Mouse (Mus musculus) CD4-positive, CD25-positive, alpha-beta regulatory T cell (primary cell): Measurements from ENCODE around the gene Nme8. TPM values are rescaled to one million over a fixed set of nuclear protein-coding genes. Genes with fewer than 3 reads are reported as not detected.

Source experiments
- polyA plus RNA-seq: library from polyadenylated mRNA; unstranded; fragments of 100-300 nt; shearing (Covaris generic); gene quantifications from one replicate; pipeline ENCODE4 v1.2.1, GENCODE M21; 2017

Nme8 gene
- polyA plus RNA-seq: not detected

GRCm38 (mm10) chr13:19697790-19698189 is at the start of gene Nme8:
Nme8 (minus strand) TSS chr13:19697794.

GRCm38 (mm10) chr13:19622573-19623227 is 74.9 kb downstream of the Nme8 start, which contains the start of gene Sfrp4:
Sfrp4 (plus strand) TSS chr13:19623104.

DNA sequence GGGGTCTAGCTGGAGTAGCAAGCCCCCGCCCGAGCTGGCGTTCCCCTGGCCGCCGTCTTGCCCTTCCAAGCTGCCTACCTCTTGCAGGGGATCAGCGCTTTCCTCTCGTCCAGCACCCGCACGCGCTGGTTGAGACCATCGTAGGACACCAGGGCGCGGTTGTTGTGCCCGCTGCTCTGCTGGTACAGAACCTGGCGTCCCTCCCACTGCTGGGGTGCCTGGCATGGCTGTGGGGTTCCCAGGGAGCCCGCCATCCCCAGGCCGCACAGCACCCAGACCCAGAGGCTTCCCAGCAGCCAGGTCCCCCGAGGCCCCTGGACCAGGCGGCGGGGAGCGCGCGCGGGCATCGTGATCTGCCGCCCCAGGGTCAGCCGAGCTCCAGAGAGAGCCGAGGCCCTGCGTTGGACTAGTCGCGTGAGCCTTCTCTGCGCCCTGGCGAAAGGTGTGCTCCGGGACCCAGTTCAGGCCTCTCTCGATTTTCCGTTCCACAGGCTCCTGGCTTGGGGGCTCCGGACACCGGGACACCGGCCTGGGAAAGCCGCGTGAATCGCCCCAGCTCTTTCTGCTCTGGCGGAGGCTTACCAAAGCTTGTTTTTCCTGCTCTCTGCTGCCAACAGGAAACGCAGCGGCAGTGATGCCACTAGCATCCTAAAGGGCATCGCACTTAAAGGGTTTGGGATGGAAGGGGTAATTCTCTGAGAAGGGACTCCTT is 78.2 kb downstream of the Nme8 start, which contains the start of gene Epdr1:
Gene Epdr1, minus strand, starts transcription at position 712 of the 712 bp plus-strand sequence.

Other genes starting within 250 kb of the Nme8 start
- gene Epdr1, start 77.9 kb downstream of the Nme8 start, polyA plus RNA-seq: 0.63 TPM
- not detected for gene Sfrp4, start 74.7 kb downstream of the Nme8 start, polyA plus RNA-seq
- gene Gpr141, start 126.5 kb upstream of the Nme8 start, polyA plus RNA-seq: 0.25 TPM